Mouse (Mus musculus) liver, embryonic 14.5 days (tissue): ENCODE data around the gene Stambpl1.

Experiments
- CTCF ChIP-seq: IDR thresholded peaks from 2 replicates; pipeline ENCODE4 v1.5.1; 2016; ENCODE audit warnings: antibody characterized with exemption, low read depth, control low read depth
- EP300 ChIP-seq: IDR thresholded peaks from 2 replicates; pipeline ENCODE4 v1.6.1; 2016; ENCODE audit warnings: antibody characterized with exemption, low read depth

GRCm38 (mm10) chr19:34151909-34152308 is 40.1 kb upstream of the Stambpl1 start:
- peak; percentile 50 for TF ChIP-seq CTCF
- TF ChIP-seq EP300, result no peak
